Mouse (Mus musculus): ENCODE results near the gene Atg9a. TPM values are rescaled to one million over a fixed set of nuclear protein-coding genes. Genes with fewer than 3 reads are reported as not detected.

Gene Atg9a
- polyA plus RNA-seq, 1 experiment from 2014 or later: 47.8 TPM

DNA sequence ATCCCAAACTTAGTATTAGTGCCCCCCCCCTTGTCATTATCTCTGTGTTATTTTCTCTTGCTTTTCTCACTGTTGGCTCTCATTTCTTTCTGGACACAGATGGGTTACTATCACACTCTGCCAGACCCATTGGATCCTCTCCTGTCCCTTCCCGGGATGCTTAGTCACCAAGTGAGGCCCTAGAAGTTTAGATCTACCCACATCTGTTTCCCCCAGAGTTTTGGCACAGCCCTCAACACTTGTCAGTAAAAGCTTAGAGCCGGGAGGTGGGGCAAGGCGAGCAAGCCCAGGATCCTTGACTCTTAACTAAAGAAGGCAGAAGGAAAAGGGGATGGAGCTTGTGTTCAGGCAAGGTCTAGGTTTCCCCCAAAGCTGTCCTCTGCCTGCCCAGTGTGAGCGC is 37.2 kb upstream of the Atg9a start:
- no peaks in the 10 kb centered on the region for H3K27me3 ChIP-seq (ENCODE audit: control insufficient read depth, insufficient read depth, low read length)
- H3K9ac ChIP-seq (replicated peaks; ENCODE audit: low read length): no peak overlapping the region
- ATAC-seq (ENCODE audit: low FRiP score, low TSS enrichment): no peak
- no peaks in the 10 kb centered on the region for H3K36me3 ChIP-seq (ENCODE audit: control insufficient read depth, insufficient read depth, low read length)
- H3K27ac ChIP-seq (replicated peaks; ENCODE audit: low read depth, low read length): no peak overlapping the region
- no peaks in the 10 kb centered on the region for H3K4me1 ChIP-seq (ENCODE audit: control insufficient read depth, insufficient read depth, low read length)
- no peak overlapping the region for H3K4me2 ChIP-seq (ENCODE audit: low read length)
- WGBS: 70% methylated on average over 4 of the region's 4 CpGs
- DNase-seq: no peak
- H3K9me3 ChIP-seq (ENCODE audit: control insufficient read depth, low read length): no peaks in the 10 kb centered on the region
- no peak overlapping the region for H3K4me3 ChIP-seq (replicated peaks; ENCODE audit: low read depth, low read length)

DNA sequence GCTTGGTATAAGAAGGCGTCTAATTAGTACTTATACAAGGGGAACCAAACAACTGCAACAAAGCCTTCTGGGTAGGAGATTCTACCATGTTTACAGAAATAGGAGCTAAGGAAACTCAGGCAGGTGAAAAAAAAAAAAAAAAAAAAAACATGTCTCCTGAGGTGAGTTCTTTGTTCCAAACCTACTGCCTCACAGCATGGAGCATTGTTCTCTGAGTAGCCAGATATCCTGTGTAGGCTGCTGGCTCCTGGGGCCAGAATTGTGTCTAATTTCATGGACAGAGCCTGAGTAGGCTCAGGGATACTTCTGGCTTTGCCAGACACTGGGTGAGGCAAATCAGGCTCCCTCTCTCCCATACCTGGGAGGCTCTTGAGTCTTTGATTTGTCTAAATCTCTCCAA is 35.7 kb upstream of the Atg9a start:
- H3K4me3 ChIP-seq (replicated peaks; ENCODE audit: low read depth, low read length): no peak overlapping the region
- no peak overlapping the region for H3K9ac ChIP-seq (replicated peaks; ENCODE audit: low read length)
- H3K36me3 ChIP-seq (ENCODE audit: control insufficient read depth, insufficient read depth, low read length): no peaks in the 10 kb centered on the region
- no peak for DNase-seq
- no peak overlapping the region for H3K27ac ChIP-seq (replicated peaks; ENCODE audit: low read depth, low read length)
- 74% methylated on average over 1 of the region's 1 CpGs for WGBS
- no peaks in the 10 kb centered on the region for H3K4me1 ChIP-seq (ENCODE audit: control insufficient read depth, insufficient read depth, low read length)
- H3K27me3 ChIP-seq (ENCODE audit: control insufficient read depth, insufficient read depth, low read length): no peaks in the 10 kb centered on the region
- H3K4me2 ChIP-seq (ENCODE audit: low read length): no peak overlapping the region
- ATAC-seq (ENCODE audit: low FRiP score, low TSS enrichment): no peak
- H3K9me3 ChIP-seq (ENCODE audit: control insufficient read depth, low read length): no peaks in the 10 kb centered on the region

DNA sequence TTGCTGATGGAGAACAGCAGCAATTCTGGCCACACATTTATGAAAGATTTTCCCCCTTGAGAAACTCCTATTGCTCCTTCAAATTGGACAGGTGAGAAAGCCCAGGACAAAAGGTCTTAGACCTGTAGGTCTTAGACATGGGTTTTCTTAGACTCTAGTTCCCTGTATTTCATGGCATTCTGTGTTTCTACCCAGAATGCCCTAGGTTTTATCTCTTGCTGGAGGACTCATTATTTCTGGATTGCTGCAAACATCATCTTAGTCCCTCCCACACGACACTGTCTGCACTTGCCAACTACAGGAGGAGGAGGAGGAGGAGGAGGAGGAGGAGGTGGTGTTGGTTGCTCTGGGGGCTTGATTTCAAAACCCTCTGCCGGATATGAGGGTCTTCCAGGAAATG is 34.1 kb upstream of the Atg9a start:
- no peak for ATAC-seq (ENCODE audit: low FRiP score, low TSS enrichment)
- 69% methylated on average over 2 of the region's 2 CpGs for WGBS
- H3K4me1 ChIP-seq (ENCODE audit: control insufficient read depth, insufficient read depth, low read length): no peaks in the 10 kb centered on the region
- H3K27ac ChIP-seq (replicated peaks; ENCODE audit: low read depth, low read length): no peak overlapping the region
- no peaks in the 10 kb centered on the region for H3K36me3 ChIP-seq (ENCODE audit: control insufficient read depth, insufficient read depth, low read length)
- H3K9ac ChIP-seq (replicated peaks; ENCODE audit: low read length): no peak overlapping the region
- no peak for DNase-seq
- H3K4me3 ChIP-seq (replicated peaks; ENCODE audit: low read depth, low read length): no peak overlapping the region
- H3K27me3 ChIP-seq (ENCODE audit: control insufficient read depth, insufficient read depth, low read length): peaks cover 7% of the 10 kb centered on the region; the same call in 1 of the 2 replicates
- H3K4me2 ChIP-seq (ENCODE audit: low read length): no peak overlapping the region
- no peaks in the 10 kb centered on the region for H3K9me3 ChIP-seq (ENCODE audit: control insufficient read depth, low read length)

DNA sequence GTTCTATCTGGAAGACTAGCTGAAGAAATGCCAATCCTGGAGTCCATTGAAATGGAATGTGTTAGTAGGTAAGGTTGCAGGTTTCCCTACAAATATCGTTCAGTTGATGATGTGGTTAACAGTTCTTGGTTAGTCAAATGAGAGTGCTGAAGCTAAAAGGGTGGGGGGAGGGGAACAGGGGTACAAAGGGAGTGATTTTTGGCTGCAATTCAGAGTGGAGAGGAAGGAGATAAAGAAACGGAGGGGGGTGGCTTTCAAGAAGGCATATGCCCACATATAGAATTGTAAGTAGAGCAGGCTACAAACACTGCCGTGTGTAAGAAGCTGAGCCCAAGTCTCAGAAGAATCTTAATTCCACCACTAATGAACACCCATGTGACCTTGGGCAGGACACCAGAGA is 33.5 kb upstream of the Atg9a start:
- WGBS: 72% methylated on average over 3 of the region's 3 CpGs
- no peaks in the 10 kb centered on the region for H3K4me1 ChIP-seq (ENCODE audit: control insufficient read depth, insufficient read depth, low read length)
- H3K9me3 ChIP-seq (ENCODE audit: control insufficient read depth, low read length): no peaks in the 10 kb centered on the region
- H3K4me2 ChIP-seq (ENCODE audit: low read length): no peak overlapping the region
- ATAC-seq (ENCODE audit: low FRiP score, low TSS enrichment) (no peak), DNase-seq (no peak)
- no peaks in the 10 kb centered on the region for H3K36me3 ChIP-seq (ENCODE audit: control insufficient read depth, insufficient read depth, low read length)
- peaks cover 13% of the 10 kb centered on the region for H3K27me3 ChIP-seq (ENCODE audit: control insufficient read depth, insufficient read depth, low read length)
- no peak overlapping the region for H3K27ac ChIP-seq (replicated peaks; ENCODE audit: low read depth, low read length)
- no peak overlapping the region for H3K9ac ChIP-seq (replicated peaks; ENCODE audit: low read length)
- no peak overlapping the region for H3K4me3 ChIP-seq (replicated peaks; ENCODE audit: low read depth, low read length)

DNA sequence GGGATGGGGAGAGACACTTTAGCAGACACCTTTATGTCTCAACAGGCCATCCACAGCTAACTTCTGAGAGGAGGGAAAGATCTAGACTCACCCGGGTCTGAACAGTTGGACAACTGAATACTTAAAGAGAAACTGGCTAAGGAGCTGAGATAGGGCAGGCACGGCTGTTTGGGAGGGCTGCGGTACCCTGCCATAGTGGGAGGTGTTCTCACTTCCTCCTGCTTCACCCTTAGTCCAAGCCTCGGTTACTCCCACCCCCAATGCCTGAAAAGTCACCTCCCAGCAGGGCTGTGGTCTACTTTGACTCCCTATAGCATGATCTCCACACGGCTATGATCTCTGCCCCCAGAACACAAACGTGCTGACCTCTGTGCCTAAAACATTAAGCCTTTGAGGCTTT is 31.5 kb upstream of the Atg9a start:
- Histone ChIP-seq H3K36me3 (ENCODE audit: control insufficient read depth, insufficient read depth, low read length) (no peaks in the 10 kb centered on the region), H3K27ac (replicated peaks; ENCODE audit: low read depth, low read length) (no peak overlapping the region), H3K27me3 (ENCODE audit: control insufficient read depth, insufficient read depth, low read length) (peaks cover 27% of the 10 kb centered on the region), H3K4me3 (replicated peaks; ENCODE audit: low read depth, low read length) (no peak overlapping the region), H3K4me2 (ENCODE audit: low read length) (no peak overlapping the region), H3K4me1 (ENCODE audit: control insufficient read depth, insufficient read depth, low read length) (peaks cover 13% of the 10 kb centered on the region), H3K9me3 (ENCODE audit: control insufficient read depth, low read length) (no peaks in the 10 kb centered on the region), H3K9ac (replicated peaks; ENCODE audit: low read length) (no peak overlapping the region)
- DNase-seq: no peak
- 78% methylated on average over 6 of the region's 6 CpGs for WGBS
- no peak for ATAC-seq (ENCODE audit: low FRiP score, low TSS enrichment)

DNA sequence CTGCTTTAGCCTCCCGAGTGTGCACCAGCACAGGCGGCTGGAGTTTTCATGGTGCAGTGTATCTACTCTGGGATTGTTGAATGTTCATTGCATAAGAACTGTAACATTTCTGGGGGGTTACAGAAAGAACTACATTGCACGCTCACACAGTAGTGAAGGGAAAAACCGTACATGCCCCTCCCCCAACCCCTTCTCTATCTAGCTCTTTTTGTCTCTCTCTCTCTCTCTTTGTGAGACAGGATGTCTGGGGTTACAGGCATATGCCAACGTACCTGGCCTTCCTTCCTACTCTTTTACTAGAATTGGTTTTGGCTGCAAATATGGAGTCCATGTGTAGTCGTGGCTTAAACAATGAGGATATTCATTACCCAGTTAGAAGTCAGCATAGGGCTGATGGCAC is 30.9 kb upstream of the Atg9a start:
- Histone ChIP-seq H3K4me2 (ENCODE audit: low read length) (no peak overlapping the region), H3K27me3 (ENCODE audit: control insufficient read depth, insufficient read depth, low read length) (peaks cover 33% of the 10 kb centered on the region), H3K36me3 (ENCODE audit: control insufficient read depth, insufficient read depth, low read length) (no peaks in the 10 kb centered on the region), H3K9ac (replicated peaks; ENCODE audit: low read length) (no peak overlapping the region), H3K9me3 (ENCODE audit: control insufficient read depth, low read length) (no peaks in the 10 kb centered on the region), H3K4me1 (ENCODE audit: control insufficient read depth, insufficient read depth, low read length) (peaks cover 17% of the 10 kb centered on the region), H3K4me3 (replicated peaks; ENCODE audit: low read depth, low read length) (no peak overlapping the region), H3K27ac (replicated peaks; ENCODE audit: low read depth, low read length) (no peak overlapping the region)
- ATAC-seq (ENCODE audit: low FRiP score, low TSS enrichment) (no peak), DNase-seq (no peak)
- WGBS: 85% methylated on average over 6 of the region's 6 CpGs

DNA sequence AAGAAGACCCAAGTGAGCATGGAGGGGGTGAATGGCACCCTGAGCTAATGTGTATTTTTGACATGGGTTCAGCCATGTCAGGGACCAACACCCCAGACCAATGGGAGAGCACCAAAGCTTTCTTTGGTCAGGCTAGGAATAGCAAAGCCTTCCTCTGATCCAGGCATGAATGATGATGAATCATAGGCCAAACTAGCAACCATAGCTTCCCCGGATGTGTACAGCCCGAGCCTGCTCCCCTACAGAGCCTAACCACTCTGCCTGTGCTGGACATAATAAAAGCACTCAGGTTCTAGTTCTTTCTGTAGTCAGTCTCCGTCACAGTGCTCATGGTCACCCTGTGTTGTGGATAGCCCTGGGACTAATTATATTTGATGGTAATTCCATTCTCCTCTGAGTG is 29.5 kb upstream of the Atg9a start:
- Histone ChIP-seq H3K4me2 (ENCODE audit: low read length) (no peak overlapping the region), H3K4me1 (ENCODE audit: control insufficient read depth, insufficient read depth, low read length) (peaks cover 17% of the 10 kb centered on the region)
- 75% methylated on average over 3 of the region's 3 CpGs for WGBS

DNA sequence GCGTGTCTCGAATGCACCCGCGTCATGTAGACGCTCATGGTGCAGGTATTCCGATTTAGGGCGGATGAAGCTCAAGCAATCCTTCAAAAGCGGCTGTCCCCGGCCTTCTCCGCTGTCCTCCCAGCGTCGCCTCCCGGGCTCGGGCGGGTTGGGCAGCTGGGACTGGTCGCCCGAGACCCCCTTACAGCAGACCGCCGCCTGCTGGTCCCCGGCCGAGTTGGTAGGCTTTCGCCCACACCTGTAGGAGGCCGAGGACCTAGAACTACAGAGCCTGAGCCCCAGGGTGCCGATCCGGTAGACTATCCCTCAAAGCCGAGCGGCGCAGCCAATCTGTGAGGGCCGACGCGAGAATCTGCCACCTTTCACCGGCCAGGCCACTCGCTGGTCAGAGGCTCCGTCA is 27.5 kb upstream of the Atg9a start, which contains the start of gene Tuba4a:
Gene Tuba4a, minus strand, starts transcription at position 335 of the 400 bp plus-strand sequence.
- Histone ChIP-seq H3K27me3 (ENCODE audit: control insufficient read depth, insufficient read depth, low read length) (peaks cover 46% of the 10 kb centered on the region), H3K9me3 (ENCODE audit: control insufficient read depth, low read length) (no peaks in the 10 kb centered on the region), H3K36me3 (ENCODE audit: control insufficient read depth, insufficient read depth, low read length) (peaks cover 9% of the 10 kb centered on the region), H3K4me2 (ENCODE audit: low read length) (peak within 1 kb of the TSS; percentile 97), H3K4me3 (replicated peaks; ENCODE audit: low read depth, low read length) (peak within 1 kb of the TSS; percentile 52), H3K4me1 (ENCODE audit: control insufficient read depth, insufficient read depth, low read length) (peaks cover 17% of the 10 kb centered on the region), H3K9ac (replicated peaks; ENCODE audit: low read length) (peak within 1 kb of the TSS; percentile 62), H3K27ac (replicated peaks; ENCODE audit: low read depth, low read length) (no peak within 1 kb of the TSS)
- peak; percentile 62 for DNase-seq
- under 1% methylated on average over 34 of the region's 34 CpGs for WGBS
- peak; percentile 56 for ATAC-seq (ENCODE audit: low FRiP score, low TSS enrichment)

More for the DNA sequence above, 29.5 kb upstream of the Atg9a start:
- ATAC-seq (ENCODE audit: low FRiP score, low TSS enrichment) (no peak), DNase-seq (no peak)
- Histone ChIP-seq H3K36me3 (ENCODE audit: control insufficient read depth, insufficient read depth, low read length) (no peaks in the 10 kb centered on the region), H3K9me3 (ENCODE audit: control insufficient read depth, low read length) (no peaks in the 10 kb centered on the region), H3K27ac (replicated peaks; ENCODE audit: low read depth, low read length) (no peak overlapping the region), H3K27me3 (ENCODE audit: control insufficient read depth, insufficient read depth, low read length) (peaks cover 46% of the 10 kb centered on the region), H3K9ac (replicated peaks; ENCODE audit: low read length) (no peak overlapping the region), H3K4me3 (replicated peaks; ENCODE audit: low read depth, low read length) (no peak overlapping the region)

DNA sequence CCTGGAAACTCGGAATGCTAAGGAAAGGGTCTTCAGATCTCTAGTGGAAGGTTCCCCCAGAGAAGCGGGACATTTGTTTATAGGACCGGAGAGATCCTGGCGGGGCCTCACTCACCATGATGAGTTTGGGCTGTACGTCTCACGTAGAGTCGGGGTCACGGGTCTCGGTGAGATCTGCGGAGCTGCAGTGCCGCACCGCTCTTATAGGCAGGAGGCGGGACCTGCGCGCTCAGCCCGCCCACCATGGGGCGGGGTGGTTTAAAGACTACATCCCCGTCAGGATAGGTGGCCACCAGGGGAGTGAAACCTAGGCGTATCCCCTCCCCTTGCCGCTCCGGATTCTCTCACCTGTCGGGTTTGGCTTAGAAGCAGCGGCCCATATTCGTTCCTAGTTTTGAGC is 27.1 kb upstream of the Atg9a start:
- DNase-seq (peak; percentile 84), ATAC-seq (ENCODE audit: low FRiP score, low TSS enrichment) (peak; percentile 76)
- Histone ChIP-seq H3K4me3 (replicated peaks; ENCODE audit: low read depth, low read length) (peak overlapping the region; percentile 52), H3K9me3 (ENCODE audit: control insufficient read depth, low read length) (no peaks in the 10 kb centered on the region), H3K9ac (replicated peaks; ENCODE audit: low read length) (peak overlapping the region; percentile 62), H3K27ac (replicated peaks; ENCODE audit: low read depth, low read length) (no peak overlapping the region), H3K27me3 (ENCODE audit: control insufficient read depth, insufficient read depth, low read length) (peaks cover 46% of the 10 kb centered on the region), H3K36me3 (ENCODE audit: control insufficient read depth, insufficient read depth, low read length) (peaks cover 13% of the 10 kb centered on the region), H3K4me1 (ENCODE audit: control insufficient read depth, insufficient read depth, low read length) (peaks cover 17% of the 10 kb centered on the region), H3K4me2 (ENCODE audit: low read length) (peak overlapping the region; percentile 97)
- under 1% methylated on average over 24 of the region's 24 CpGs for WGBS
